Mouse (Mus musculus): ENCODE measurements around the gene Nrgn. TPM values are rescaled to one million over a fixed set of nuclear protein-coding genes. Genes with fewer than 3 reads are reported as not detected.

The Nrgn gene
- polyA plus RNA-seq, 1 experiment from 2014 or later = 1.9 TPM

GRCm38 (mm10) chr9:37567019-37567418 is 14.3 kb upstream of the Nrgn start:
- ATAC-seq (replicated peaks; ENCODE audit: insufficient number of reproducible peaks, low FRiP score, low TSS enrichment, low read depth) = no peak
- H3K4me3 ChIP-seq (ENCODE audit: low read depth, low read length) = no peak overlapping the region
- no peaks in the 10 kb centered on the region for H3K27me3 ChIP-seq (ENCODE audit: control insufficient read depth, insufficient read depth, low read length)
- no peak overlapping the region for H3K27ac ChIP-seq (replicated peaks; ENCODE audit: low read depth, low read length)
- no peaks in the 10 kb centered on the region for H3K4me1 ChIP-seq (ENCODE audit: control insufficient read depth, insufficient read depth, low read length)
- DNase-seq (ENCODE audit: low spot score) = no peak
- H3K9me3 ChIP-seq (replicated peaks; ENCODE audit: control insufficient read depth, low read length) = no peaks in the 10 kb centered on the region
- 90% methylated on average over 2 of the region's 2 CpGs for WGBS
- H3K9ac ChIP-seq (replicated peaks; ENCODE audit: low read length) = no peak overlapping the region
- no peak overlapping the region for H3K4me2 ChIP-seq (ENCODE audit: low read depth, low read length)
- no peaks in the 10 kb centered on the region for H3K36me3 ChIP-seq (replicated peaks; ENCODE audit: control insufficient read depth, insufficient read depth, low read depth, low read length)

DNA sequence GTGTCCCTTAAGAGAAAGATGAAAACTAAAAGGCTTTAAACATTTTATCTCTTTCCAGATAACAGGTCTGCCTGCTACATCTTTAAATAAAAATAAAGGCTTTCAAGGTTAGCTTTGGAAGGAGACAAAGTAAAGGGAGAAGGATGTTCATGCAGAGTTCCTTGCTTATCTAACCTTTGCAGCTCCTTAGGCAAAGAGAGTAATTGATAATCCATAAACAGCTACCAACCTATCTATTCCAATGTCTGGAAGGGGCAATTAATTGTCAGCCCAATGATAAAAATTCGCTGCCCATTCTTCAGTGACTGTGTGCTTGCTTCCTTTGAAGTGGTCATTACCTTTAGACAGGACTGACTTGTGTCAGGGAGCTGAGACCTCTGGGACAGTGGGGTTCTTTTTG is 11.1 kb upstream of the Nrgn start:
- 67% methylated on average over 1 of the region's 1 CpGs for WGBS
- Histone ChIP-seq H3K27ac (replicated peaks; ENCODE audit: low read depth, low read length) (no peak overlapping the region), H3K9ac (replicated peaks; ENCODE audit: low read length) (no peak overlapping the region), H3K27me3 (ENCODE audit: control insufficient read depth, insufficient read depth, low read length) (no peaks in the 10 kb centered on the region), H3K9me3 (replicated peaks; ENCODE audit: control insufficient read depth, low read length) (no peaks in the 10 kb centered on the region), H3K4me3 (ENCODE audit: low read depth, low read length) (no peak overlapping the region), H3K4me2 (ENCODE audit: low read depth, low read length) (no peak overlapping the region), H3K4me1 (ENCODE audit: control insufficient read depth, insufficient read depth, low read length) (no peaks in the 10 kb centered on the region), H3K36me3 (replicated peaks; ENCODE audit: control insufficient read depth, insufficient read depth, low read depth, low read length) (no peaks in the 10 kb centered on the region)
- DNase-seq (ENCODE audit: low spot score) (no peak), ATAC-seq (replicated peaks; ENCODE audit: insufficient number of reproducible peaks, low FRiP score, low TSS enrichment, low read depth) (no peak)

DNA sequence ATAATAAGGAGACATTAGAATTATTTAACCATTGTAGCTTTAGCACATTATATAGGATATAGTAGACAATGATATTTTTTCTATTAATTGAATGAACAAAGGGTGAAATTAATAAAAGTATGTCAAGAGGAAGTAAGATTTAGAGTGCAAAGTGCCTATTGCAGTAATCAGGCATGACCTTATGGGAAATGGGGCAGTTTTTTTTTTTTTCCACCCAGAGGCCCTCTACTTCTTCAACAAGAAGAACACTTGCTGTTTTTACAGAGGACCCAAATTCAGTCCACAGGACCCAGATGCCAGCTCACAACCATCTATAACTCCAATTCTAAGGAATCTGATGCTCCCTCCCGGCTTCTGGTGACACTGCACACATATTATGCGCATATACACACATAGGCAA is 7.9 kb upstream of the Nrgn start:
- ATAC-seq (replicated peaks; ENCODE audit: insufficient number of reproducible peaks, low FRiP score, low TSS enrichment, low read depth) (no peak), DNase-seq (ENCODE audit: low spot score) (no peak)
- no peaks in the 10 kb centered on the region for H3K4me1 ChIP-seq (ENCODE audit: control insufficient read depth, insufficient read depth, low read length)
- no peak overlapping the region for H3K27ac ChIP-seq (replicated peaks; ENCODE audit: low read depth, low read length)
- no peak overlapping the region for H3K4me2 ChIP-seq (ENCODE audit: low read depth, low read length)
- no peaks in the 10 kb centered on the region for H3K9me3 ChIP-seq (replicated peaks; ENCODE audit: control insufficient read depth, low read length)
- no peaks in the 10 kb centered on the region for H3K36me3 ChIP-seq (replicated peaks; ENCODE audit: control insufficient read depth, insufficient read depth, low read depth, low read length)
- WGBS = 95% methylated on average over 2 of the region's 2 CpGs
- no peak overlapping the region for H3K9ac ChIP-seq (replicated peaks; ENCODE audit: low read length)
- H3K27me3 ChIP-seq (ENCODE audit: control insufficient read depth, insufficient read depth, low read length) = no peaks in the 10 kb centered on the region
- no peak overlapping the region for H3K4me3 ChIP-seq (ENCODE audit: low read depth, low read length)

DNA sequence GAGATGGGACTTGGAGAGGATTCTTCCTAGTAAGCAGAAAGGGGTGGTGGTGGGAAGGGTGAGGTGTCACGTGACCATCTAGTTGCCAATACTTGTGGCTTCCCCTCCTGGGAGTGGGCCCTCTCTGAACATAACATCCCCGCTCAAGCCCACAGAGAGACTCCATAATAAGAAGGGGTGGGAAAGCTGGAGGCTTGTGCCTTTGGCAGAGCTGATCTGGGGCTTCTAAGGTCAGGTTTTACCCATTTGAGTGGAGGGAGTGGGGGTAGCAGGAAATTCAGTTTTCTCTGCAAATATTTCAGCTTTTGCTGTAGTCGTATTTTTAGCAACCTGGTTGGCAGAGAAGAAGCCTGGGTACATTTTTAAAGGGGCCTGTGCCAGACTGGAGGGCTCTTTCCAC is 3.7 kb upstream of the Nrgn start:
- Histone ChIP-seq H3K27me3 (ENCODE audit: control insufficient read depth, insufficient read depth, low read length) (peaks cover 11% of the 10 kb centered on the region), H3K27ac (replicated peaks; ENCODE audit: low read depth, low read length) (no peak overlapping the region), H3K36me3 (replicated peaks; ENCODE audit: control insufficient read depth, insufficient read depth, low read depth, low read length) (no peaks in the 10 kb centered on the region), H3K4me2 (ENCODE audit: low read depth, low read length) (no peak overlapping the region), H3K9me3 (replicated peaks; ENCODE audit: control insufficient read depth, low read length) (no peaks in the 10 kb centered on the region), H3K9ac (replicated peaks; ENCODE audit: low read length) (no peak overlapping the region), H3K4me1 (ENCODE audit: control insufficient read depth, insufficient read depth, low read length) (no peaks in the 10 kb centered on the region; the same call in 1 of the 2 replicates), H3K4me3 (ENCODE audit: low read depth, low read length) (no peak overlapping the region)
- DNase-seq (ENCODE audit: low spot score) (no peak), ATAC-seq (replicated peaks; ENCODE audit: insufficient number of reproducible peaks, low FRiP score, low TSS enrichment, low read depth) (no peak)
- 70% methylated on average over 3 of the region's 3 CpGs for WGBS

- Histone ChIP-seq H3K4me1 (ENCODE audit: control insufficient read depth, insufficient read depth, low read length) (no peaks in the 10 kb centered on the region; the same call in 1 of the 2 replicates), H3K4me3 (ENCODE audit: low read depth, low read length) (no peak within 1 kb of the TSS), H3K9me3 (replicated peaks; ENCODE audit: control insufficient read depth, low read length) (no peaks in the 10 kb centered on the region), H3K9ac (replicated peaks; ENCODE audit: low read length) (no peak within 1 kb of the TSS), H3K36me3 (replicated peaks; ENCODE audit: control insufficient read depth, insufficient read depth, low read depth, low read length) (no peaks in the 10 kb centered on the region), H3K27me3 (ENCODE audit: control insufficient read depth, insufficient read depth, low read length) (peaks cover 21% of the 10 kb centered on the region), H3K4me2 (ENCODE audit: low read depth, low read length) (no peak within 1 kb of the TSS), H3K27ac (replicated peaks; ENCODE audit: low read depth, low read length) (no peak within 1 kb of the TSS)
- no peak for DNase-seq (ENCODE audit: low spot score)
- WGBS = 23% methylated on average over 7 of the region's 7 CpGs
- ATAC-seq (replicated peaks; ENCODE audit: insufficient number of reproducible peaks, low FRiP score, low TSS enrichment, low read depth) = no peak
Measured at GRCm38 (mm10) chr9:37554838-37555748, 2.4 kb upstream of the Nrgn start, which contains the start of gene Siae. Siae (plus strand) TSS chr9:37555698.

- ATAC-seq (replicated peaks; ENCODE audit: insufficient number of reproducible peaks, low FRiP score, low TSS enrichment, low read depth) = no peak
- WGBS = 94% methylated on average over 1 of the region's 1 CpGs
- no peak overlapping the region for H3K27ac ChIP-seq (replicated peaks; ENCODE audit: low read depth, low read length)
- H3K36me3 ChIP-seq (replicated peaks; ENCODE audit: control insufficient read depth, insufficient read depth, low read depth, low read length) = no peaks in the 10 kb centered on the region
- peaks cover 24% of the 10 kb centered on the region for H3K27me3 ChIP-seq (ENCODE audit: control insufficient read depth, insufficient read depth, low read length)
- no peak overlapping the region for H3K4me3 ChIP-seq (ENCODE audit: low read depth, low read length)
- no peaks in the 10 kb centered on the region for H3K9me3 ChIP-seq (replicated peaks; ENCODE audit: control insufficient read depth, low read length)
- H3K9ac ChIP-seq (replicated peaks; ENCODE audit: low read length) = no peak overlapping the region
- no peak for DNase-seq (ENCODE audit: low spot score)
- no peaks in the 10 kb centered on the region; the same call in 1 of the 2 replicates for H3K4me1 ChIP-seq (ENCODE audit: control insufficient read depth, insufficient read depth, low read length)
- H3K4me2 ChIP-seq (ENCODE audit: low read depth, low read length) = no peak overlapping the region
Measured at GRCm38 (mm10) chr9:37554279-37554678, 1.6 kb upstream of the Nrgn start.

GRCm38 (mm10) chr9:37551751-37552531 is 763 bp downstream of the Nrgn start:
- Histone ChIP-seq H3K27me3 (ENCODE audit: control insufficient read depth, insufficient read depth, low read length) (peaks cover 26% of the 10 kb centered on the region), H3K4me3 (ENCODE audit: low read depth, low read length) (peak overlapping the region; percentile 35), H3K27ac (replicated peaks; ENCODE audit: low read depth, low read length) (no peak overlapping the region), H3K4me1 (ENCODE audit: control insufficient read depth, insufficient read depth, low read length) (no peaks in the 10 kb centered on the region; the same call in 1 of the 2 replicates), H3K9ac (replicated peaks; ENCODE audit: low read length) (peak overlapping the region; percentile 41), H3K4me2 (ENCODE audit: low read depth, low read length) (peak overlapping the region; percentile 88), H3K9me3 (replicated peaks; ENCODE audit: control insufficient read depth, low read length) (no peaks in the 10 kb centered on the region), H3K36me3 (replicated peaks; ENCODE audit: control insufficient read depth, insufficient read depth, low read depth, low read length) (no peaks in the 10 kb centered on the region)
- ATAC-seq (replicated peaks; ENCODE audit: insufficient number of reproducible peaks, low FRiP score, low TSS enrichment, low read depth) (no peak), DNase-seq (ENCODE audit: low spot score) (no peak)
- WGBS = 4% methylated on average over 23 of the region's 23 CpGs

DNA sequence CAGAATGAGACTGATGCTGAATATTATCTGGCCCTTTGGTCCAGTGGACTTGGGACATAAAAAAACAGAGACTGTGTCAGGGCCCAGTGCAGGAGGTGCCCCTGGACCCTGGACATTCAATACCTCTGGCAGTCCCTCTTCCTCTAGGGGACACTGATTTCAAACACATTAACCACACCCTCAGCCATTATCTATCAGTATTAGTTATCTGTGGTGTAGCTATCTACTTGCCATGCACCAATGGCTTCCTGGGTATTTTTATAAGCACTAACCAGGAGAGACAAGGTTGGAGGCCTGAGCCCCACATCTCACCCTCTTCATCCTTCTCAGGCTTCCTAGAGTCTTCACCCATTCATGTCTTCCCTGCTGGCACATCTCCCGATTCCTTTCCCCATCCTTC is 2.3 kb downstream of the Nrgn start:
- H3K9ac ChIP-seq (replicated peaks; ENCODE audit: low read length) = no peak overlapping the region
- H3K27ac ChIP-seq (replicated peaks; ENCODE audit: low read depth, low read length) = no peak overlapping the region
- H3K4me2 ChIP-seq (ENCODE audit: low read depth, low read length) = no peak overlapping the region
- H3K4me1 ChIP-seq (ENCODE audit: control insufficient read depth, insufficient read depth, low read length) = no peaks in the 10 kb centered on the region; the same call in 1 of the 2 replicates
- H3K27me3 ChIP-seq (ENCODE audit: control insufficient read depth, insufficient read depth, low read length) = peaks cover 36% of the 10 kb centered on the region
- ATAC-seq (replicated peaks; ENCODE audit: insufficient number of reproducible peaks, low FRiP score, low TSS enrichment, low read depth) (no peak), DNase-seq (ENCODE audit: low spot score) (no peak)
- no peak overlapping the region for H3K4me3 ChIP-seq (ENCODE audit: low read depth, low read length)
- 57% methylated on average over 1 of the region's 1 CpGs for WGBS
- H3K9me3 ChIP-seq (replicated peaks; ENCODE audit: control insufficient read depth, low read length) = no peaks in the 10 kb centered on the region
- H3K36me3 ChIP-seq (replicated peaks; ENCODE audit: control insufficient read depth, insufficient read depth, low read depth, low read length) = no peaks in the 10 kb centered on the region
